Mouse (Mus musculus) neural tube, embryonic 11.5 days (tissue): ENCODE measurements around the gene Armh3. TPM values are rescaled to one million over a fixed set of nuclear protein-coding genes. Genes with fewer than 3 reads are reported as not detected.

ENCODE experiments used
- ATAC-seq: fragments of 200-750 bp; cut with Nextera tagmentation; 2 replicates; pipeline ENCODE4 v1.8.0; 2017; ENCODE audit warnings: moderate number of reproducible peaks, mild to moderate bottlenecking, moderate TSS enrichment, moderate library complexity; ENCODE audit not compliant: insufficient read depth, low FRiP score, low TSS enrichment
- DNase-seq: peaks from one replicate; pipeline ENCODE4 v3.0.0-alpha.2; 2015; ENCODE audit warnings: low spot score
- H3K27ac ChIP-seq: fragments of 300-500 bp; sonication (generic); 2 replicates; pipeline ENCODE4 v1.5.1; 2014; ENCODE audit warnings: low read depth, mild to moderate bottlenecking, low read length
- H3K27me3 ChIP-seq: fragments of 300-500 bp; sonication (generic); 2 replicates; pipeline ENCODE4 v1.6.1; 2014; ENCODE audit warnings: mild to moderate bottlenecking, low read length, mixed read lengths; ENCODE audit not compliant: control insufficient read depth, insufficient read depth
- H3K36me3 ChIP-seq: fragments of 300-500 bp; sonication (generic); 2 replicates; pipeline ENCODE4 v1.6.1; 2014; ENCODE audit warnings: mild to moderate bottlenecking, low read length, moderate library complexity, mixed read lengths; ENCODE audit not compliant: control insufficient read depth, insufficient read depth
- H3K4me1 ChIP-seq: fragments of 300-500 bp; sonication (generic); 2 replicates; pipeline ENCODE4 v1.6.1; 2014; ENCODE audit warnings: low read length, mixed read lengths; ENCODE audit not compliant: control insufficient read depth, insufficient read depth
- H3K4me2 ChIP-seq: fragments of 300-500 bp; sonication (generic); 2 replicates; pipeline ENCODE4 v1.6.1; 2014; ENCODE audit warnings: low read depth, mild to moderate bottlenecking, moderate library complexity
- H3K4me3 ChIP-seq: fragments of 300-500 bp; sonication (generic); 2 replicates; pipeline ENCODE4 v1.5.1; 2014; ENCODE audit warnings: low read depth, low read length
- H3K9ac ChIP-seq: fragments of 300-500 bp; sonication (generic); 2 replicates; pipeline ENCODE4 v1.6.1; 2014; ENCODE audit warnings: mild to moderate bottlenecking, low read length
- H3K9me3 ChIP-seq: fragments of 300-500 bp; sonication (generic); 2 replicates; pipeline ENCODE4 v1.6.1; 2016; ENCODE audit warnings: low read length; ENCODE audit not compliant: control insufficient read depth
- WGBS: fragments of 180-500 bp; shearing (Covaris S2); extraction: QIAGEN DNeasy Blood & Tissue Kit; methylation state at CpG from one replicate; pipeline ENCODE4 v1.1.7; 2014; 5-methylcytosine and 5-hydroxymethylcytosine counted together
- polyA plus RNA-seq: library from polyadenylated mRNA; unstranded; fragments of >200 nt; fragmentation: Nextera tagmentation; extraction: Ambion mirVana; gene quantifications from 2 replicates; pipeline ENCODE4 v1.2.1, GENCODE M21; 2014

The Armh3 gene
- polyA plus RNA-seq, 1 experiment from 2014 or later: 17.9 TPM

- 5% methylated on average over 5 of the region's 5 CpGs for WGBS
- Histone ChIP-seq H3K27me3 (no peaks in the 10 kb centered on the region), H3K27ac (no peak overlapping the region), H3K4me1 (no peaks in the 10 kb centered on the region), H3K9ac (no peak overlapping the region), H3K4me3 (no peak overlapping the region), H3K4me2 (no peak overlapping the region), H3K9me3 (no peaks in the 10 kb centered on the region), H3K36me3 (no peaks in the 10 kb centered on the region)
- ATAC-seq (no peak), DNase-seq (peak; percentile 26)
These were observed 37.5 kb downstream of the Armh3 start for GRCm38 (mm10) chr19:45960770-45961169.

- H3K9ac ChIP-seq: no peak overlapping the region
- no peaks in the 10 kb centered on the region for H3K9me3 ChIP-seq
- no peak for ATAC-seq
- no peaks in the 10 kb centered on the region for H3K27me3 ChIP-seq
- WGBS: 94% methylated on average over 7 of the region's 7 CpGs
- H3K4me1 ChIP-seq: no peaks in the 10 kb centered on the region
- no peak overlapping the region for H3K27ac ChIP-seq
- no peak for DNase-seq
- no peaks in the 10 kb centered on the region for H3K36me3 ChIP-seq
- no peak overlapping the region for H3K4me3 ChIP-seq
- H3K4me2 ChIP-seq: no peak overlapping the region
These were observed 41.6 kb downstream of the Armh3 start for GRCm38 (mm10) chr19:45956736-45957135.

- DNase-seq: peak; percentile 34
- Histone ChIP-seq H3K9me3 (no peaks in the 10 kb centered on the region), H3K4me1 (no peaks in the 10 kb centered on the region), H3K4me2 (no peak overlapping the region), H3K27me3 (no peaks in the 10 kb centered on the region), H3K27ac (no peak overlapping the region), H3K4me3 (no peak overlapping the region), H3K36me3 (no peaks in the 10 kb centered on the region), H3K9ac (no peak overlapping the region)
- 10% methylated on average over 3 of the region's 3 CpGs for WGBS
- no peak for ATAC-seq
These were observed 45.0 kb downstream of the Armh3 start for GRCm38 (mm10) chr19:45953286-45953685.

DNA sequence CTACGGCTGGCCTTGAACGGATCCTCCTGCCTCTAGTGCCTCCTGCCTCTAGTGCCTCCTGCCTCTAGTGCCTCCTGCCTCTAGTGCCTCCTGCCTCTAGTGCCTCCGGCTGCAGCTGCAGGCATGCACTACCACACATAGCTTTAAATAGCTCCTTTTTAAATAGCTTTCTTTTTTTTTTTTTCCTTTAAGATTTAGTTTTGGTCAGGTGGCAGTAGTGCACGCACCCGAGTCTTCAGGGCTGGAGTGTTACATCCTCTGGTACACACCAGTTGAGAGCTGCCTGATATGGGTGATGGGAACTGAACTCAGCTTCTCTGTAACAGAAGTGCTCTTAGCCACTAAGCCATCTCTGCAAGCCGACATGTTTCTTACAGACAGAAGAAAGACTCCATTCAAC, 49.1 kb downstream of the Armh3 start:
- Histone ChIP-seq H3K4me3 (no peak overlapping the region), H3K27me3 (no peaks in the 10 kb centered on the region), H3K4me1 (no peaks in the 10 kb centered on the region), H3K36me3 (no peaks in the 10 kb centered on the region), H3K9ac (no peak overlapping the region), H3K27ac (no peak overlapping the region), H3K9me3 (no peaks in the 10 kb centered on the region), H3K4me2 (no peak overlapping the region)
- ATAC-seq (no peak), DNase-seq (no peak)
- WGBS: 89% methylated on average over 6 of the region's 6 CpGs

GRCm38 (mm10) chr19:45947764-45948163, 50.5 kb downstream of the Armh3 start:
- 89% methylated on average over 2 of the region's 2 CpGs for WGBS
- Histone ChIP-seq H3K4me3 (no peak overlapping the region), H3K4me2 (no peak overlapping the region), H3K4me1 (no peaks in the 10 kb centered on the region), H3K36me3 (no peaks in the 10 kb centered on the region), H3K27ac (no peak overlapping the region), H3K27me3 (no peaks in the 10 kb centered on the region), H3K9me3 (no peaks in the 10 kb centered on the region), H3K9ac (no peak overlapping the region)
- DNase-seq (no peak), ATAC-seq (no peak)

- no peak overlapping the region for H3K4me2 ChIP-seq
- H3K4me1 ChIP-seq: no peaks in the 10 kb centered on the region
- no peak overlapping the region for H3K27ac ChIP-seq
- H3K27me3 ChIP-seq: no peaks in the 10 kb centered on the region
- DNase-seq (no peak), ATAC-seq (no peak)
- WGBS: 94% methylated on average over 2 of the region's 2 CpGs
- no peaks in the 10 kb centered on the region for H3K36me3 ChIP-seq
- no peak overlapping the region for H3K9ac ChIP-seq
- H3K4me3 ChIP-seq: no peak overlapping the region
- H3K9me3 ChIP-seq: no peaks in the 10 kb centered on the region
These were observed 51.0 kb downstream of the Armh3 start for GRCm38 (mm10) chr19:45947286-45947685.

- Histone ChIP-seq H3K36me3 (no peaks in the 10 kb centered on the region), H3K4me2 (no peak overlapping the region), H3K4me1 (no peaks in the 10 kb centered on the region), H3K9ac (no peak overlapping the region), H3K4me3 (no peak overlapping the region), H3K27me3 (no peaks in the 10 kb centered on the region), H3K27ac (no peak overlapping the region), H3K9me3 (no peaks in the 10 kb centered on the region)
- ATAC-seq (no peak), DNase-seq (no peak)
- WGBS: 95% methylated on average over 9 of the region's 9 CpGs
These were observed 51.7 kb downstream of the Armh3 start for GRCm38 (mm10) chr19:45946541-45946940.

DNA sequence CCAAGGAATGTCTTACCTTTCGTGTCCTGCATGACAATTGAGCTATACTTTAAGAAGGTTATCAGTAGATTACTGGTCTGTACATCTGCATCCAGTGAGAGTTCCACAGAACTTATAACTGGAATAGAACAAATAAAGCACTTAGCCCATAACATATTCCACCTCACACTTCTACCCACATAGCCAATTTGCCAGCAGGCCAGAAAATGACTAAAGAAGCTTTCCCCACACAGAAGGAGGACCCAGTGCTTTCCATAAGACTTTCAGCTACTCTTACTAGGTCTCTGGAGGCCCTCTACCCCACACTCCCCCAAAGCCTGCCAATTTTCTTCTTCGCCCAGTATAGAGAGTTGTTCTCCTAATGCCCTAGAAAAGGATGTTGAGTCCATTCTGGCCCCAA, 52.3 kb downstream of the Armh3 start:
- Histone ChIP-seq H3K9ac (no peak overlapping the region), H3K36me3 (no peaks in the 10 kb centered on the region), H3K4me2 (no peak overlapping the region), H3K27me3 (no peaks in the 10 kb centered on the region), H3K9me3 (no peaks in the 10 kb centered on the region), H3K4me1 (no peaks in the 10 kb centered on the region), H3K27ac (no peak overlapping the region), H3K4me3 (no peak overlapping the region)
- no peak for ATAC-seq
- 93% methylated on average over 2 of the region's 2 CpGs for WGBS
- DNase-seq: no peak

GRCm38 (mm10) chr19:45943758-45944157, 54.5 kb downstream of the Armh3 start:
- Histone ChIP-seq H3K4me3 (no peak overlapping the region), H3K27me3 (no peaks in the 10 kb centered on the region), H3K9me3 (no peaks in the 10 kb centered on the region), H3K9ac (no peak overlapping the region), H3K4me2 (no peak overlapping the region), H3K4me1 (no peaks in the 10 kb centered on the region), H3K36me3 (no peaks in the 10 kb centered on the region), H3K27ac (no peak overlapping the region)
- DNase-seq: no peak
- ATAC-seq: no peak
- WGBS: 81% methylated on average over 4 of the region's 4 CpGs
